Mouse (Mus musculus): ENCODE results near the gene Cd300lg.

- TF ChIP-seq MAX (IDR thresholded peaks at IDR 0.05; ENCODE audit: low read depth) = no peak
- no peak for TF ChIP-seq POLR2A (IDR thresholded peaks at IDR 0.05; ENCODE audit: insufficient read length, low read depth)
- TF ChIP-seq MYOG (IDR thresholded peaks at IDR 0.05; ENCODE audit: control insufficient read depth in 1 of 3, insufficient read depth in 1 of 3, insufficient read length in 2 of 3, low read depth in 2 of 3) = no peak
- TF ChIP-seq SRF (IDR thresholded peaks at IDR 0.05; ENCODE audit: control insufficient read depth, insufficient read length, low read depth) = no peak
Measured at GRCm38 (mm10) chr11:101994100-101994499, 47.2 kb upstream of the Cd300lg start.

All from myocyte (in vitro differentiated cells).